Mouse (Mus musculus) spleen, adult 18-20 months (tissue): Measurements from ENCODE around the gene Fndc10.
"Not testable (repeated sequence)": the region's sequence is repeated elsewhere in the genome, so short reads cannot be mapped to it uniquely, and the experiment has no call there.

Experiments used
- DNase-seq, 2 experiments: peaks; one replicate each; pipeline ENCODE4 v3.0.0; 2022; ENCODE audit warnings: mixed read lengths in 2 of 2

Gene Fndc10

GRCm38 (mm10) chr4:155738262-155738661 is 44.1 kb downstream of the Fndc10 start:
- DNase-seq = no peak

GRCm38 (mm10) chr4:155739152-155739551 is 45.0 kb downstream of the Fndc10 start:
- DNase-seq = no peak

GRCm38 (mm10) chr4:155739741-155740636 is 45.8 kb downstream of the Fndc10 start:
- no peak for DNase-seq

- DNase-seq = not testable (repeated sequence)
Measured at GRCm38 (mm10) chr4:155740681-155741080, 46.5 kb downstream of the Fndc10 start.

- DNase-seq = no peak
Measured at GRCm38 (mm10) chr4:155742684-155743083, 48.5 kb downstream of the Fndc10 start.

- no peak for DNase-seq
Measured at GRCm38 (mm10) chr4:155744474-155744873, 50.3 kb downstream of the Fndc10 start.

- DNase-seq = no peak
Measured at GRCm38 (mm10) chr4:155745136-155745535, 51.0 kb downstream of the Fndc10 start.
